Mouse (Mus musculus): ENCODE measurements around the gene Xntrpc. TPM values are rescaled to one million over a fixed set of nuclear protein-coding genes. Genes with fewer than 3 reads are reported as not detected.
A peak's percentile ranks its signal among the peaks of the same experiment; 100 is the strongest.

Gene Xntrpc
- total RNA-seq, 1 experiment from 2014 or later = 0.69 TPM

GRCm38 (mm10) chr7:102078517-102078916 lies 13.0 kb downstream of the Xntrpc start:
- ATAC-seq (replicated peaks; ENCODE audit: low read depth, poor library complexity, severe bottlenecking) = peak; percentile 55

GRCm38 (mm10) chr7:102080311-102080710 lies 14.8 kb downstream of the Xntrpc start:
- no peak for ATAC-seq (replicated peaks; ENCODE audit: low read depth, poor library complexity, severe bottlenecking)

- ATAC-seq (replicated peaks; ENCODE audit: low read depth, poor library complexity, severe bottlenecking) = no peak
Observed at GRCm38 (mm10) chr7:102081784-102082183, 16.3 kb downstream of the Xntrpc start.

- ATAC-seq (replicated peaks; ENCODE audit: low read depth, poor library complexity, severe bottlenecking) = no peak
Observed at GRCm38 (mm10) chr7:102082816-102083215, 17.3 kb downstream of the Xntrpc start, which contains the start of gene Trpc2. Gene Trpc2, plus strand, starts transcription at chr7:102083116.

GRCm38 (mm10) chr7:102084041-102084696 lies 18.7 kb downstream of the Xntrpc start:
- ATAC-seq (replicated peaks; ENCODE audit: low read depth, poor library complexity, severe bottlenecking) = no peak

GRCm38 (mm10) chr7:102087336-102087735 lies 21.8 kb downstream of the Xntrpc start:
- ATAC-seq (replicated peaks; ENCODE audit: low read depth, poor library complexity, severe bottlenecking) = no peak

DNA sequence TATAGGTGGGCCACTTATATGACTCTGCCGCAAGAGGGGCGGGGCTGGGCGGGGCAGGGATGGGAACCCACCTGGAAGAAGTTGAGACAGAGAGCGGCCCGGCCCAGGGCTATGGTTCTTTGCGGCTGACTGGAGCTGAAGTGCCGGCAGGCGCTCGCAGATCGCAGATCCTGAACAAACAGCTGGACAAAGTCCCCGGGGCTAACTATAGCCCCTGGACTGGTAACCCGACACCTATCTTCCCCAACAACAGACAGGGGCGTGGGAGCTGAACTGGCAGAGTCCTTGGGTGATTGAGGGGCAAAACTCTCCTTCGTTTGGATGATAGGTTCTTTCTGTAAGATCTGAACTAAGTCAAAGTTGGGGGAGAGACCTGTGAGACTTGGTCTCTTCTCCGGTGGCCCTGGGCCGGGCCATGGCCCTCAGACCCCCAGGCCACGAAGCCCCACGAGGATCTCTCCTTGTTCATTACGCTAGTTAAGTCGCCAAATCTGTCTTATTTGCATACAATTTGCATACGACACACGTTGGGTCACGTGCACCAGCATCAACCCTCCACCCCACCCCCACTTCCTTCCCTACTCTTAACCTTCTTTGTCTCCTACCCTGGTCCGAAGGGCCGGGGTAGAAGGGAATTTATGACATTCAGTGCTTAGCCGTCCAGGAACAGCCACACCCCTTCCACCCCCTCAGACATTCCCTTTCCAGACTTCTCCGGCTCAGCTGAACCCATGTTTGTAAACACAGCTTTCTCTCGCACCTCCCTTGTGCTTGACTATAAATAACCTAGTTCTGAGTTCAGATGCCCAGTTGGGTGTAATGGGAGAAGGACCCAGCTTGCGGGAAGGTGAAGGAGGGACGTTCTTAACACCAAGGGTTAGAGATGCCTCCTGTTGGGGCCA lies 34.5 kb downstream of the Xntrpc start:
- ATAC-seq (replicated peaks; ENCODE audit: low read depth, poor library complexity, severe bottlenecking) = peak; percentile 86

DNA sequence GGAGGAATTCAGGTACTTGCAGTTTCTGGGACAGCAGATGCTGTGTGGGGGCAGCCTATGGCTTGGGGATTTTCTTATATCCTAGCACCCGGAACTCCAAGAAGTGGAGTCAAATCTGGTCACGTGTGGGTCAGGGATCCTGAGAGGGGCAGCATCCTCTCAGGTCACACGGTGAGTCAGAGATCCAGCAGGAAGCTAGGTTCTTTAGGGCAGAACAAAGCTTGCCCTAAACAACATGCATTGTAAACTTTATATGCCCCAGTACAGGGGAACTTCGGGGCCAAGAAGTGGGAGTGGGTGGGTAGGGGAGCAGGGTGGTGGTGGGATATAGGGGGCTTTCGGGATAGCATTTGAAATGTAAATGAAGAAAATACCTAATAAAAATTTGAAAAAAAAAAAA lies 35.4 kb downstream of the Xntrpc start:
- no peak for ATAC-seq (replicated peaks; ENCODE audit: low read depth, poor library complexity, severe bottlenecking)

- no peak for ATAC-seq (replicated peaks; ENCODE audit: low read depth, poor library complexity, severe bottlenecking)
Observed at GRCm38 (mm10) chr7:102101487-102101886, 36.0 kb downstream of the Xntrpc start, which contains the start of gene Art1. Gene Art1, plus strand, starts transcription at chr7:102101743.

DNA sequence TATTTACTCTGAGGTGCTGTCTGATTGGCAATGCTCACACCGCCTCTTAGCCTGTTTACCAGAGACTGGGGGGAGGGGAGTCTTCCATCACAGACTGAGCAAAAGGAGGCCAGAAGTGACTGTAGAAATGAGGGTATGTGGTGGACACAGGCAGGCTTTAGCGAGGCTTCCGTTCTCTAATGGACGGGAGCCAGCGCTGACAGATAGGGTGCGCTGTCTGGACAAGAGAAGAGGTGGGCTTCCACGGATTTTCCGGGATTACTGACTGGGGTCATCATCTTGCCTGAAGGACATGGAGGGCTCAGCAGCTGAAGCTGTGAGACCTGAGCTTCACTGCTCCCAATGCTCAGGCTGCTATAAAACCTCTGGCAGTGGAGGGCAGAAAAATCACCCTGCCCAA lies 36.7 kb downstream of the Xntrpc start:
- ATAC-seq (replicated peaks; ENCODE audit: low read depth, poor library complexity, severe bottlenecking) = no peak

- no peak for ATAC-seq (replicated peaks; ENCODE audit: low read depth, poor library complexity, severe bottlenecking)
Observed at GRCm38 (mm10) chr7:102102696-102103095, 37.2 kb downstream of the Xntrpc start.

DNA sequence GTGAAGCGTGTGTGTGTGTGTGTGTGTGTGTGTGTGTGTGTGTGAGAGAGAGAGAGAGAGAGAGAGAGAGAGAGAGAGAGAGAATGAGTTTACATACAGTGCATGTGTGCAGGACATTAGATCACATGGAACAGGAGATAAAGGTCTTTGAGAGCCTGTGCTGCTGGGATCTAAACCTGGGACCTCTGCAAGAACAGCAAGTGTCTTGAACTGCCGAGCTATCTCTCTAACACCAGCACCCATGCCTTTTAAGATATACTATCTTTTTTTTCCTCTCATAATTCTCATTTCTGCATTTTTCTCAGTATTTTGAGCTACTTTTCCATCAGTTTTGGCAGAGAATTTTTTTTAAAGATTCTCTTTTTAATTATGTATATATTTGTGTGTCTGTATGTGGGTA lies 38.0 kb downstream of the Xntrpc start:
- no peak for ATAC-seq (replicated peaks; ENCODE audit: low read depth, poor library complexity, severe bottlenecking)

DNA sequence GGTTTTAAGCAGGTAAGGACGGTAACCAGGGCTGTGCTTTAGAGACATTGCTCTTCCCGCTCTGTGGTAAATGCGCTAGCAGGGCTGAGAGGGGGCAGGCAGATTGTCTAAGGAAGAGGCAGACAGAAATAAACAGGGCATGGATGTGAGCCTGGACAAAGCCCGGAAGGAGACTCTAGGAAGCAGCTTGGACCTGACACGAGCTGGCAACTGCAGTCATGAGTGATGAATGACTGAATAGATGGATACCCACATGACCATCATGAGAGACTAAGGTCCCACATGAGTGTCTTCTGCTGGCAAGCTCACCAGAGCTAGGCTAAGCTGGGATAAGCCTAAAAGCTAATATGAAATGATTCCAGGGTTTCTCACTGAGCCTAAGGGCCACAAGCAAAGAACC lies 38.6 kb downstream of the Xntrpc start:
- ATAC-seq (replicated peaks; ENCODE audit: low read depth, poor library complexity, severe bottlenecking) = no peak

DNA sequence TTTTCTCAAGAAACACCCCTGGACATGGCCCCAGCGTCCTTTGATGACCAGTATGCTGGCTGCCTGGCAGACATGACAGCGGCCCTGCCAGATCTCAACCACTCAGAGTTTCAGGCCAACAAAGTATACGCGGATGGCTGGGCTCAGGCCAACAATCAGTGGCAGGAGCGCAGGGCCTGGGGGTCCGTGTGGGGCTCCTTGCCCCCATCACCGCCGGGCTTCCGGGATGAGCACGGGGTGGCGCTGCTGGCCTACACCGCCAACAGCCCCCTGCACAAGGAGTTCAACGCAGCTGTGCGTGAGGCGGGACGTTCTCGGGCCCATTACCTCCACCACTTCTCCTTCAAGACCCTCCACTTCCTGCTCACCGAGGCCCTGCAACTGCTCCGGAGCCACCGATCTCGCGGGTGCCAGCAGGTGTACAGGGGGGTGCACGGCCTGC lies 41.2 kb downstream of the Xntrpc start:
- ATAC-seq (replicated peaks; ENCODE audit: low read depth, poor library complexity, severe bottlenecking) = peak; percentile 55

GRCm38 (mm10) chr7:102108206-102108605 lies 42.7 kb downstream of the Xntrpc start:
- no peak for ATAC-seq (replicated peaks; ENCODE audit: low read depth, poor library complexity, severe bottlenecking)

GRCm38 (mm10) chr7:102109171-102109570 lies 43.7 kb downstream of the Xntrpc start, which contains the start of gene Art5:
Gene Art5, minus strand, starts transcription at chr7:102109489.
- ATAC-seq (replicated peaks; ENCODE audit: low read depth, poor library complexity, severe bottlenecking) = no peak

GRCm38 (mm10) chr7:102109746-102110145 lies 44.2 kb downstream of the Xntrpc start:
- ATAC-seq (replicated peaks; ENCODE audit: low read depth, poor library complexity, severe bottlenecking) = no peak

DNA sequence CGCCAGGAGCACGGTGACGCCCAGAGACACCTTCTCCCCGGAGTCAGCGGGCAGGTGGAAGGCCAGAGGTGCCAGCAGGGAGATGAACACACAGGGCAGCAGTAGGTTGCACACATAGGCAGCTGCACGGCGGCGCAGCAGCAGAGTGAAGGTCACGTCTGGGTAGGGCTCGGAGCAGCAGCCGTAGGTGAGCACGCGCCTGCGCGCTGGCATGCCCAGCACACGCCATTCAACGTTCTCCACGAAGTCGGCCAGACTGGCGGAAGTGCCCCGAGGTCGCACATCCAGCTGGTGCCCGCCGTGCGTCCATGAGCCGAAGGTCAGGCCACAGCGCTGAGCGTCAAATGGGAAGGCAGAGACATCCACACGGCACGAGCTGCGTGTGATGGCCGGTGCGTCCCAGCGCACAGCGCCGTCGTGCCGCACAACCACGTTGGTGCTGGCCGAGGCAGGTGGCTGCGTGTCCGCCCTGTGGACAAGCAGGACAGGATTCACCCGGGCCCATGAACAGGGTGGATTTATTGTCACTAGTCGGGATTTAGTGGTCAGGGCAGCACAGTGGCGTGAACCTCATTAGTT lies 47.7 kb downstream of the Xntrpc start:
- no peak for ATAC-seq (replicated peaks; ENCODE audit: low read depth, poor library complexity, severe bottlenecking)

DNA sequence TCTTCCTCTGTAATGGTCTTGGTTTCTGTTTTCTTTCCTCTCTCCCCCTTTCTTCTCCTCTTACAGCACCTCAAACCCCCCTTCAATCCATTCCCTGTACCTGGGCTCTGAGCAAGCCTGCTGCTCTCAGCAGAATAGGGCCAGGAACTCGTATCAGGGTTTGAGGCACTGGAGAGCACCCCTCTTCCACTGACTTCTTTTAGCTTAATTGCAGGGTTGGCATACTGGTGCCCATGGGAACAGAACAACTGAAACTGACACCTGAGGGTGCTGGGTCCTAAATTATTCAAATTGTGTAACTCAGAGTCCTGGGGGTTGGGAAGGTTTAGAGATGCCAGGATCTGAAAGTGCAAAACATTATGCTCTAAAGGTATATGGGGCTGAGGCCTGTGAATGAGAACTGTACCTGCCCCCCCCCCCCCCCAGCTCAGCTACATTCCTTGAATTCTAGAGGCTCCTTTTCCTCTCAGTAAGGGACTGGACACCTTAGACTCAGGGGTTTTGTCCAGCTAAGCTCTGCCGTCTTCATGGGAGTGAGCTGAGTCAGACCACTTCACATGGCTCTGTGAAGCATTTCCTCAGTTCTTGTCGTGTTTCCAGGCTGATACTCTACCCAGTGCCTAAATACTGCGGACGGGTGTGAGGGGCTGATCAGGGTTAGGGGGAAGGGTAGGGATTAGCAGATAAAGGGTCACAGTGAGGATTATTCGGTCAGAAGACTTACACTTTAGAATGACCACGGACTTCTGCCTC lies 51.2 kb downstream of the Xntrpc start, which contains the start of gene Chrna10:
Gene Chrna10, minus strand, starts transcription at position 250 of the 753 bp plus-strand sequence.
- no peak for ATAC-seq (replicated peaks; ENCODE audit: low read depth, poor library complexity, severe bottlenecking)

- ATAC-seq (replicated peaks; ENCODE audit: low read depth, poor library complexity, severe bottlenecking) = no peak
Observed at GRCm38 (mm10) chr7:102117382-102117781, 51.9 kb downstream of the Xntrpc start.
